Mouse (Mus musculus) right cerebral cortex, adult 18-20 months (tissue): ENCODE measurements at regions not wholly inside any gene's neighbourhood (a gene's known extent, or its start where the extent isn't known, plus 50 kb on each side); places are given as distances from the start of the nearest gene placed in this dataset.
"Not testable (repeated sequence)": the region's sequence is repeated elsewhere in the genome, so short reads cannot be mapped to it uniquely, and the experiment has no call there.

Experiments
- DNase-seq: peaks from one replicate; pipeline ENCODE4 v3.0.0; 2022; ENCODE audit warnings: mixed read lengths

GRCm38 (mm10) chr10:72298824-72299551 is 355.7 kb upstream of the Zwint start:
- no peak for DNase-seq

GRCm38 (mm10) chr10:72309045-72309444 is 345.6 kb upstream of the Zwint start:
- DNase-seq = not testable (repeated sequence)

GRCm38 (mm10) chr10:72318308-72318707 is 336.3 kb upstream of the Zwint start:
- no peak for DNase-seq

GRCm38 (mm10) chr10:72320307-72320706 is 334.3 kb upstream of the Zwint start:
- DNase-seq = no peak

- DNase-seq = peak; percentile 0
These were observed 328.0 kb upstream of the Zwint start for GRCm38 (mm10) chr10:72326624-72327023.

GRCm38 (mm10) chr10:72347253-72347652 is 307.4 kb upstream of the Zwint start:
- no peak for DNase-seq

GRCm38 (mm10) chr10:72347949-72348663 is 306.5 kb upstream of the Zwint start:
- DNase-seq = no peak

- DNase-seq = peak; percentile 1
These were observed 301.8 kb upstream of the Zwint start for GRCm38 (mm10) chr10:72352810-72353209.

GRCm38 (mm10) chr10:72353515-72353914 is 301.1 kb upstream of the Zwint start:
- no peak for DNase-seq

- no peak for DNase-seq
These were observed 271.3 kb upstream of the Zwint start for GRCm38 (mm10) chr10:72383351-72383750.

- DNase-seq = no peak
These were observed 269.8 kb upstream of the Zwint start for GRCm38 (mm10) chr10:72384826-72385225.

GRCm38 (mm10) chr10:72391397-72391796 is 263.2 kb upstream of the Zwint start:
- no peak for DNase-seq

GRCm38 (mm10) chr10:72393279-72394041 is 261.2 kb upstream of the Zwint start:
- DNase-seq = no peak

- no peak for DNase-seq
These were observed 260.3 kb upstream of the Zwint start for GRCm38 (mm10) chr10:72394367-72394766.

GRCm38 (mm10) chr10:72403290-72403689 is 251.4 kb upstream of the Zwint start:
- no peak for DNase-seq

- peak; percentile 3 for DNase-seq
These were observed 244.3 kb upstream of the Zwint start for GRCm38 (mm10) chr10:72410305-72410704.

- DNase-seq = peak; percentile 8
These were observed 243.0 kb upstream of the Zwint start for GRCm38 (mm10) chr10:72411670-72412069.

- DNase-seq = no peak
These were observed 200.0 kb upstream of the Zwint start for GRCm38 (mm10) chr10:72454629-72455028.

GRCm38 (mm10) chr10:72484315-72484714 is 170.3 kb upstream of the Zwint start:
- peak; percentile 58 for DNase-seq

- no peak for DNase-seq
These were observed 122.2 kb upstream of the Zwint start for GRCm38 (mm10) chr10:72532431-72532830.

GRCm38 (mm10) chr10:72533427-72533826 is 121.2 kb upstream of the Zwint start:
- DNase-seq = no peak

- DNase-seq = no peak
These were observed 120.8 kb upstream of the Zwint start for GRCm38 (mm10) chr10:72533859-72534258.

- no peak for DNase-seq
These were observed 105.1 kb upstream of the Zwint start for GRCm38 (mm10) chr10:72549564-72549963.

GRCm38 (mm10) chr10:72551561-72551960 is 103.1 kb upstream of the Zwint start:
- no peak for DNase-seq
